Mouse (Mus musculus) neural tube, embryonic 15.5 days (tissue): ENCODE measurements around the gene Gm14137. TPM values are rescaled to one million over a fixed set of nuclear protein-coding genes. Genes with fewer than 3 reads are reported as not detected.

Source experiments
- ATAC-seq: fragments of 200-750 bp; cut with Nextera tagmentation; 2 replicates; pipeline ENCODE4 v1.8.0; 2017; ENCODE audit warnings: mild to moderate bottlenecking, moderate TSS enrichment, moderate library complexity; ENCODE audit not compliant: low FRiP score
- H3K27ac ChIP-seq: fragments of 300-500 bp; sonication (generic); replicated peaks from 2 replicates; pipeline ENCODE4 v1.5.1; 2015; ENCODE audit warnings: mild to moderate bottlenecking, inconsistent platforms
- H3K27me3 ChIP-seq: fragments of 300-500 bp; sonication (generic); replicated peaks from 2 replicates; pipeline ENCODE4 v1.6.1; 2015; ENCODE audit warnings: inconsistent platforms
- H3K36me3 ChIP-seq: fragments of 300-500 bp; sonication (generic); 2 replicates; pipeline ENCODE4 v1.6.1; 2015; ENCODE audit warnings: inconsistent platforms
- H3K4me1 ChIP-seq: fragments of 300-500 bp; sonication (generic); 2 replicates; pipeline ENCODE4 v1.6.1; 2015; ENCODE audit warnings: inconsistent platforms
- H3K4me2 ChIP-seq: fragments of 300-500 bp; sonication (generic); 2 replicates; pipeline ENCODE4 v1.6.1; 2015; ENCODE audit warnings: inconsistent platforms, mild to moderate bottlenecking, moderate library complexity
- H3K4me3 ChIP-seq: fragments of 300-500 bp; sonication (generic); replicated peaks from 2 replicates; pipeline ENCODE4 v1.5.1; 2015; ENCODE audit warnings: mild to moderate bottlenecking, inconsistent platforms
- H3K9ac ChIP-seq: fragments of 300-500 bp; sonication (generic); replicated peaks from 2 replicates; pipeline ENCODE4 v1.6.1; 2015; ENCODE audit warnings: mild to moderate bottlenecking, inconsistent platforms
- H3K9me3 ChIP-seq: fragments of 300-500 bp; sonication (generic); replicated peaks from 2 replicates; pipeline ENCODE4 v1.6.1; 2016; ENCODE audit warnings: inconsistent platforms
- WGBS: fragments of 180-500 bp; shearing (Covaris S2); methylation state at CpG from one replicate; pipeline ENCODE4 v1.1.7; 2015; ENCODE audit warnings: mixed read lengths; 5-methylcytosine and 5-hydroxymethylcytosine counted together
- polyA plus RNA-seq: library from polyadenylated mRNA; unstranded; fragments of >200 nt; fragmentation: Nextera tagmentation; extraction: Ambion mirVana; gene quantifications from 2 replicates; pipeline ENCODE4 v1.2.1, GENCODE M21; 2015

The Gm14137 gene
- polyA plus RNA-seq, 1 experiment from 2014 or later: 0.78 TPM

- H3K27ac ChIP-seq: no peak overlapping the region
Measured at GRCm38 (mm10) chr2:119202914-119203453, 28.7 kb downstream of the Gm14137 start.

GRCm38 (mm10) chr2:119203871-119204460 is 29.7 kb downstream of the Gm14137 start:
- ATAC-seq: no peak
- Histone ChIP-seq H3K4me1 (peaks cover 26% of the 10 kb centered on the region), H3K9me3 (no peaks in the 10 kb centered on the region), H3K27me3 (no peaks in the 10 kb centered on the region), H3K4me3 (no peak overlapping the region), H3K27ac (no peak overlapping the region), H3K36me3 (no peaks in the 10 kb centered on the region), H3K9ac (no peak overlapping the region), H3K4me2 (no peak overlapping the region)
- 75% methylated on average over 4 of the region's 4 CpGs for WGBS

More at GRCm38 (mm10) chr2:119202914-119203453, 28.7 kb downstream of the Gm14137 start:
- H3K27me3 ChIP-seq: no peaks in the 10 kb centered on the region
- H3K9me3 ChIP-seq: no peaks in the 10 kb centered on the region
- H3K36me3 ChIP-seq: no peaks in the 10 kb centered on the region
- H3K4me2 ChIP-seq: no peak overlapping the region
- H3K4me1 ChIP-seq: peaks cover 32% of the 10 kb centered on the region
- H3K4me3 ChIP-seq: no peak overlapping the region
- WGBS: 53% methylated on average over 5 of the region's 5 CpGs
- ATAC-seq: no peak
- no peak overlapping the region for H3K9ac ChIP-seq

- Histone ChIP-seq H3K4me1 (peaks cover 34% of the 10 kb centered on the region), H3K27ac (peak overlapping the region; percentile 87), H3K27me3 (no peaks in the 10 kb centered on the region), H3K9ac (peak overlapping the region; percentile 65), H3K4me3 (peak overlapping the region; percentile 84), H3K4me2 (peak overlapping the region; percentile 69), H3K36me3 (peaks cover 19% of the 10 kb centered on the region), H3K9me3 (no peaks in the 10 kb centered on the region)
- WGBS: 26% methylated on average over 6 of the region's 6 CpGs
- peak; percentile 0 for ATAC-seq
Measured at GRCm38 (mm10) chr2:119207961-119208343, 33.6 kb downstream of the Gm14137 start.

- ATAC-seq: peak; percentile 96
- Histone ChIP-seq H3K4me2 (peak within 1 kb of the TSS; percentile 69), H3K9me3 (no peaks in the 10 kb centered on the region), H3K4me1 (peaks cover 30% of the 10 kb centered on the region), H3K9ac (peak within 1 kb of the TSS; percentile 76), H3K36me3 (peaks cover 23% of the 10 kb centered on the region), H3K27ac (peak within 1 kb of the TSS; percentile 87), H3K27me3 (no peaks in the 10 kb centered on the region), H3K4me3 (peak within 1 kb of the TSS; percentile 84)
- under 1% methylated on average over 51 of the region's 51 CpGs for whole genome bisulfite sequencing
Measured at GRCm38 (mm10) chr2:119208344-119209175, 34.3 kb downstream of the Gm14137 start, which contains the start of the genes Zfyve19 and Dnajc17. Gene Zfyve19 (plus strand): TSS chr2:119208617. Gene Dnajc17 (minus strand): TSS chr2:119208795.

GRCm38 (mm10) chr2:119209176-119209507 is 34.8 kb downstream of the Gm14137 start:
- WGBS: 2% methylated on average over 13 of the region's 13 CpGs
- H3K4me1 ChIP-seq: peaks cover 30% of the 10 kb centered on the region
- H3K4me3 ChIP-seq: peak overlapping the region; percentile 84
- ATAC-seq: no peak; the same call in 1 of the 2 replicates
- peak overlapping the region; percentile 63 for H3K4me2 ChIP-seq
- peaks cover 23% of the 10 kb centered on the region for H3K36me3 ChIP-seq
- H3K27ac ChIP-seq: peak overlapping the region; percentile 87
- no peaks in the 10 kb centered on the region for H3K27me3 ChIP-seq
- H3K9ac ChIP-seq: peak overlapping the region; percentile 76
- H3K9me3 ChIP-seq: no peaks in the 10 kb centered on the region

Other genes starting within 250 kb of the Gm14137 start
- gene Chst14, start 248.0 kb upstream of the Gm14137 start, polyA plus RNA-seq: 6.1 and 9.3 TPM in 2 replicates
- gene Ccdc32, start 145.1 kb upstream of the Gm14137 start, polyA plus RNA-seq: 40.7 and 41.2 TPM in 2 replicates
- 3.7 and 4.5 TPM in 2 replicates for gene Rpusd2, start 139.7 kb upstream of the Gm14137 start, polyA plus RNA-seq
- gene Knl1, start 127.4 kb upstream of the Gm14137 start, polyA plus RNA-seq: 5.2 and 20.1 TPM in 2 replicates
- gene Rad51, start 61.7 kb upstream of the Gm14137 start, polyA plus RNA-seq: 7.3 and 17.3 TPM in 2 replicates
- 47.7 and 49.0 TPM in 2 replicates for gene Rmdn3, start 17.5 kb upstream of the Gm14137 start, polyA plus RNA-seq
- 4.6 TPM in 2 replicates for gene Gchfr, start 6.7 kb upstream of the Gm14137 start, polyA plus RNA-seq
- gene Zfyve19, start 34.1 kb downstream of the Gm14137 start, polyA plus RNA-seq: 64.2 and 68.0 TPM in 2 replicates
- 23.9 and 26.1 TPM in 2 replicates for gene Dnajc17, start 34.3 kb downstream of the Gm14137 start, polyA plus RNA-seq
- gene Ppp1r14d, start 55.4 kb downstream of the Gm14137 start, polyA plus RNA-seq: 0.40 TPM in 1 of 2 replicates, not detected in the other
- 0.49 and 11.0 TPM in 2 replicates for gene Spint1, start 62.9 kb downstream of the Gm14137 start, polyA plus RNA-seq
- gene Rhov, start 96.8 kb downstream of the Gm14137 start, polyA plus RNA-seq: 39.5 and 46.6 TPM in 2 replicates
- gene Vps18, start 114.2 kb downstream of the Gm14137 start, polyA plus RNA-seq: 23.7 and 23.8 TPM in 2 replicates
- 3.9 and 10.4 TPM in 2 replicates for gene Dll4, start 151.3 kb downstream of the Gm14137 start, polyA plus RNA-seq
- gene Chac1, start 176.7 kb downstream of the Gm14137 start, polyA plus RNA-seq: 11.3 and 12.1 TPM in 2 replicates